Mouse (Mus musculus): ENCODE results near the gene Dynlrb2.

The Dynlrb2 gene

GRCm38 (mm10) chr8:116540136-116540535, 35.4 kb downstream of the Dynlrb2 start:
- DNase-seq (ENCODE audit: low read depth, low spot score), result no peak

GRCm38 (mm10) chr8:116542842-116543241, 38.1 kb downstream of the Dynlrb2 start:
- no peak for DNase-seq (ENCODE audit: low read depth, low spot score)

- DNase-seq (ENCODE audit: low read depth, low spot score), result no peak
Measured at GRCm38 (mm10) chr8:116543366-116543765, 38.6 kb downstream of the Dynlrb2 start.

GRCm38 (mm10) chr8:116552255-116552654, 47.5 kb downstream of the Dynlrb2 start:
- no peak for DNase-seq (ENCODE audit: low read depth, low spot score)

- no peak for DNase-seq (ENCODE audit: low read depth, low spot score)
Measured at GRCm38 (mm10) chr8:116552778-116553177, 48.0 kb downstream of the Dynlrb2 start.
